Mouse (Mus musculus): ENCODE data around the gene Olfr1378.

Olfr1378 gene

GRCm38 (mm10) chr11:50966230-50966629, at the start of gene Olfr1378:
Gene Olfr1378 (plus strand): TSS chr11:50966530.
- DNase-seq (ENCODE audit: low spot score) = no peak

- DNase-seq (ENCODE audit: low spot score) = no peak
Observed at GRCm38 (mm10) chr11:50930469-50931014, 35.8 kb upstream of the Olfr1378 start.

- DNase-seq (ENCODE audit: low spot score) = no peak
Observed at GRCm38 (mm10) chr11:50931021-50931420, 35.3 kb upstream of the Olfr1378 start.

- DNase-seq (ENCODE audit: low spot score) = no peak
Observed at GRCm38 (mm10) chr11:50931451-50931866, 34.9 kb upstream of the Olfr1378 start, which contains the start of gene Zfp354b. Gene Zfp354b (minus strand): TSS chr11:50931633.

GRCm38 (mm10) chr11:50932040-50932439, 34.3 kb upstream of the Olfr1378 start:
- DNase-seq (ENCODE audit: low spot score) = no peak

GRCm38 (mm10) chr11:50938435-50938834, 27.9 kb upstream of the Olfr1378 start:
- DNase-seq (ENCODE audit: low spot score) = no peak

- DNase-seq (ENCODE audit: low spot score) = peak; percentile 55
Observed at GRCm38 (mm10) chr11:50939621-50940366, 26.5 kb upstream of the Olfr1378 start.

GRCm38 (mm10) chr11:50942386-50942785, 23.9 kb upstream of the Olfr1378 start:
- no peak for DNase-seq (ENCODE audit: low spot score)

GRCm38 (mm10) chr11:50943506-50943905, 22.8 kb upstream of the Olfr1378 start, which contains the start of gene 4933414I15Rik:
Gene 4933414I15Rik (minus strand): TSS chr11:50943765.
- DNase-seq (ENCODE audit: low spot score) = no peak

GRCm38 (mm10) chr11:50952290-50952689, 14.0 kb upstream of the Olfr1378 start:
- DNase-seq (ENCODE audit: low spot score) = no peak

GRCm38 (mm10) chr11:50953665-50954064, 12.7 kb upstream of the Olfr1378 start, which contains the start of gene Prop1:
Gene Prop1 (minus strand): TSS chr11:50953765.
- no peak for DNase-seq (ENCODE audit: low spot score)

- DNase-seq (ENCODE audit: low spot score) = no peak
Observed at GRCm38 (mm10) chr11:50964886-50965285, 1.4 kb upstream of the Olfr1378 start.

GRCm38 (mm10) chr11:50977216-50977615, 10.9 kb downstream of the Olfr1378 start:
- no peak for DNase-seq (ENCODE audit: low spot score)

GRCm38 (mm10) chr11:50981667-50982066, 15.3 kb downstream of the Olfr1378 start, which contains the start of gene Olfr1377:
Gene Olfr1377 (plus strand): TSS chr11:50981967.
- no peak for DNase-seq (ENCODE audit: low spot score)

GRCm38 (mm10) chr11:51003296-51003695, 37.0 kb downstream of the Olfr1378 start, which contains the start of gene Olfr51:
Gene Olfr51 (plus strand): TSS chr11:51003596.
- no peak for DNase-seq (ENCODE audit: low spot score)

GRCm38 (mm10) chr11:51011821-51012220, 45.5 kb downstream of the Olfr1378 start:
- no peak for DNase-seq (ENCODE audit: low spot score)

GRCm38 (mm10) chr11:51013936-51014335, 47.6 kb downstream of the Olfr1378 start, which contains the start of gene Olfr54:
Gene Olfr54 (plus strand): TSS chr11:51014236.
- no peak for DNase-seq (ENCODE audit: low spot score)

GRCm38 (mm10) chr11:51016341-51016740, 50.0 kb downstream of the Olfr1378 start:
- no peak for DNase-seq (ENCODE audit: low spot score)

Measured in MN1 (cell line).